Mouse (Mus musculus) midbrain, embryonic 12.5 days (tissue): Measurements from ENCODE around the gene Fam160a1. TPM values are rescaled to one million over a fixed set of nuclear protein-coding genes. Genes with fewer than 3 reads are reported as not detected.

Source experiments
- ATAC-seq: fragments of 200-750 bp; cut with Nextera tagmentation; 2 replicates; pipeline ENCODE4 v1.8.0; 2017; ENCODE audit warnings: low read depth, moderate TSS enrichment, moderate library complexity; ENCODE audit not compliant: low FRiP score
- H3K27ac ChIP-seq: fragments of 300-500 bp; sonication (generic); replicated peaks from 2 replicates; pipeline ENCODE4 v1.5.1; 2016; ENCODE audit warnings: mild to moderate bottlenecking
- H3K27me3 ChIP-seq: fragments of 300-500 bp; sonication (generic); 2 replicates; pipeline ENCODE4 v1.6.1; 2016; ENCODE audit warnings: mild to moderate bottlenecking
- H3K36me3 ChIP-seq: fragments of 300-500 bp; sonication (generic); 2 replicates; pipeline ENCODE4 v1.6.1; 2016
- H3K4me1 ChIP-seq: fragments of 300-500 bp; sonication (generic); 2 replicates; pipeline ENCODE4 v1.6.1; 2016
- H3K4me2 ChIP-seq: fragments of 300-500 bp; sonication (generic); replicated peaks from 2 replicates; pipeline ENCODE4 v1.6.1; 2016; ENCODE audit warnings: mild to moderate bottlenecking, moderate library complexity
- H3K4me3 ChIP-seq: fragments of 300-500 bp; sonication (generic); 2 replicates; pipeline ENCODE4 v1.5.1; 2016; ENCODE audit warnings: mild to moderate bottlenecking
- H3K9ac ChIP-seq: fragments of 300-500 bp; sonication (generic); replicated peaks from 2 replicates; pipeline ENCODE4 v1.6.1; 2016; ENCODE audit warnings: mild to moderate bottlenecking, moderate library complexity
- H3K9me3 ChIP-seq: fragments of 300-500 bp; sonication (generic); 2 replicates; pipeline ENCODE4 v1.6.1; 2016; ENCODE audit warnings: mild to moderate bottlenecking
- WGBS: fragments of 180-500 bp; shearing (Covaris S2); methylation state at CpG from one replicate; pipeline ENCODE4 v1.1.7; 2016; 5-methylcytosine and 5-hydroxymethylcytosine counted together
- polyA plus RNA-seq: library from polyadenylated mRNA; unstranded; fragments of >200 nt; fragmentation: Nextera tagmentation; extraction: Ambion mirVana; gene quantifications from 2 replicates; pipeline ENCODE4 v1.2.1, GENCODE M21; 2016

Gene Fam160a1
- polyA plus RNA-seq, 1 experiment from 2014 or later, result 0.28 TPM

DNA sequence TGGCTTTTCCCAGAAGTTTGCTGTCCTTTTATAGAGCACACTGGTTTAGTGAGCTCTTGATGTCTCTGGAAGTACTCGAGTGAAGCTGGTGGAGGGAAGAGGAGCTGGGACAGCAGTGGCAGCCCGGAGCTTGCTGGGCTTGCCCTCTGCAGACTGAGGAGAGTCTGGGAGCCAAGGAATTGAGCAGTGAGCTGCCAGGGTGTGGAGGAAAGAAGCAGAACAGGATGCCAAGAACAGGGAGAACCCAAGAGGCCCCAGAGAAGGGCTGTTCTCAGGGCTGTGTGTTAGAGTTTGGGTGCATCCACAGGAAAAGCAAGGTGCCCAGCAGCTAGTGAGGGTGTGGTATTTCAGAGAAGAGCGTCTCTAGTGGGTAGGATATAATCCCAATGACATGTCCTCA lies 175.3 kb downstream of the Fam160a1 start:
- H3K4me1 ChIP-seq, result no peaks in the 10 kb centered on the region
- H3K9ac ChIP-seq, result no peak overlapping the region
- WGBS, result 84% methylated on average over 3 of the region's 3 CpGs
- H3K27me3 ChIP-seq, result no peaks in the 10 kb centered on the region
- H3K36me3 ChIP-seq, result peaks cover 10% of the 10 kb centered on the region; the same call in 1 of the 2 replicates
- no peak overlapping the region for H3K27ac ChIP-seq
- no peak overlapping the region for H3K4me3 ChIP-seq
- H3K9me3 ChIP-seq, result no peaks in the 10 kb centered on the region
- no peak for ATAC-seq
- H3K4me2 ChIP-seq, result no peak overlapping the region

DNA sequence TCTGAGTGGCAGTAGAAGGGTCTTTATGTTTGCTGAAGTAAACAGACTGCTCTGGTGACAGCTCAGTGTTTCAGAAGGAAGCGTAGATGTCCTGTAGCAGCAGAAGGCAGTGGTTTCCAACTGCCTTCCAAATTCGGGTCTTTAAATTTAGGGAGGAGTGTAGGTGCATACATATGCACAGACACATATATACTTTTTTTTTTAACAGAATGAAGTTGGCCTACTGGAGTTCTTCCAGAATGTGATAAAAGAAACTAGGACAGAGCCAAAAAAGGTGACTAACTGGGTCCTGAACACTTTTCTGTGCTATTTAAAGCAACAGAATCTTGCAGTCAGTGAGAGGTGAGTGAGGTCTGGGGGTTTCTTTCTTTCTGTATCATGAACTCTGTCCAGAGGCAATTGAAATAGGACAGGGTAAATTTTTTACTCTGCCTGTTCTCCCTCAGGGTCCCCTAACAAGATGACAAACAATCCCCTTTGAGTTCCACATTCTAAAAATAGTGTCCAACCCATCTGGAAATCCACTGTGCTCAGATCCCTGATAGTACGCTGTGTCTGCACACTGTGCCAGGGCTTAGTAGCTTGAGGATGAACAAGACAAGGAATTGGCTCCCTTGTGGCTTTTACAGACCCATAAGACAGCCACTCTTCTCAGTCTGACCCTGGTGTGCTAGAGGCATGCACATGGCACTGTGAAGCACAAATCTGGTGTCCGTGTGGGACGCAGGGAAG lies 180.2 kb downstream of the Fam160a1 start:
- Histone ChIP-seq H3K4me2 (no peak overlapping the region), H3K36me3 (peaks cover 10% of the 10 kb centered on the region; the same call in 1 of the 2 replicates), H3K27ac (no peak overlapping the region), H3K27me3 (no peaks in the 10 kb centered on the region), H3K4me3 (no peak overlapping the region), H3K9me3 (no peaks in the 10 kb centered on the region), H3K4me1 (no peaks in the 10 kb centered on the region), H3K9ac (no peak overlapping the region)
- no peak for ATAC-seq
- WGBS, result 97% methylated on average over 5 of the region's 5 CpGs

GRCm38 (mm10) chr3:85635591-85635990 lies 181.5 kb downstream of the Fam160a1 start:
- Histone ChIP-seq H3K4me1 (no peaks in the 10 kb centered on the region), H3K9me3 (no peaks in the 10 kb centered on the region), H3K9ac (no peak overlapping the region), H3K27me3 (no peaks in the 10 kb centered on the region), H3K36me3 (peaks cover 10% of the 10 kb centered on the region; the same call in 1 of the 2 replicates), H3K4me2 (no peak overlapping the region), H3K27ac (no peak overlapping the region), H3K4me3 (no peak overlapping the region)
- no peak for ATAC-seq
- WGBS, result 97% methylated on average over 2 of the region's 2 CpGs

- 82% methylated on average over 2 of the region's 2 CpGs for WGBS
- H3K4me3 ChIP-seq, result no peak overlapping the region
- peaks cover 10% of the 10 kb centered on the region; the same call in 1 of the 2 replicates for H3K36me3 ChIP-seq
- no peak overlapping the region for H3K9ac ChIP-seq
- no peak for ATAC-seq
- H3K27ac ChIP-seq, result no peak overlapping the region
- no peaks in the 10 kb centered on the region for H3K4me1 ChIP-seq
- no peak overlapping the region for H3K4me2 ChIP-seq
- H3K27me3 ChIP-seq, result no peaks in the 10 kb centered on the region
- no peaks in the 10 kb centered on the region for H3K9me3 ChIP-seq
These were observed 182.0 kb downstream of the Fam160a1 start for GRCm38 (mm10) chr3:85635126-85635419.

- no peak for ATAC-seq
- Histone ChIP-seq H3K9me3 (no peaks in the 10 kb centered on the region), H3K4me2 (no peak overlapping the region), H3K4me1 (no peaks in the 10 kb centered on the region), H3K27me3 (no peaks in the 10 kb centered on the region), H3K4me3 (no peak overlapping the region), H3K36me3 (peaks cover 10% of the 10 kb centered on the region; the same call in 1 of the 2 replicates), H3K27ac (no peak overlapping the region), H3K9ac (no peak overlapping the region)
- WGBS, result 88% methylated on average over 8 of the region's 8 CpGs
These were observed 182.5 kb downstream of the Fam160a1 start for GRCm38 (mm10) chr3:85634389-85635125.

DNA sequence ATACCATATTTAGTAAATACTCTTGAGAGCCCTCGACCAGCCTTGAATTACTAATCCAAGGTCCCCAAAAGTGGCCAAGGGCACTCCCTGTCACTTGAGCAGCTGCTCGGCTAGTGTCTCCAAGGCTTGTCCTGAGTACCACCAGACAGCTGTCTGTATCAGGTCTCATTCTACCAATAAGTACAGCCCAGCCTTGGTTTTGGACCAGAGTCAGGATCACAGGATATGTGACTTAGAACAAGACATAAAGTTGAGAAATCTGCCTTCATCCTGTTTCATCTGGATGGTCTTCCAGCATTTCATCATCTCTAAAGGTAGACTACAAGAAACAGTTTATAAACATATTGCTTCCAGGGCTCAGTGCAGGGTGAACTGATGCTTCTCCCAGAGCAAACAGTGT lies 183.4 kb downstream of the Fam160a1 start:
- no peak for ATAC-seq
- 91% methylated on average over 2 of the region's 2 CpGs for WGBS
- no peak overlapping the region for H3K4me2 ChIP-seq
- no peak overlapping the region for H3K9ac ChIP-seq
- H3K4me3 ChIP-seq, result no peak overlapping the region
- H3K27ac ChIP-seq, result no peak overlapping the region
- H3K27me3 ChIP-seq, result no peaks in the 10 kb centered on the region
- no peaks in the 10 kb centered on the region for H3K4me1 ChIP-seq
- no peaks in the 10 kb centered on the region for H3K9me3 ChIP-seq
- H3K36me3 ChIP-seq, result peaks cover 10% of the 10 kb centered on the region; the same call in 1 of the 2 replicates

DNA sequence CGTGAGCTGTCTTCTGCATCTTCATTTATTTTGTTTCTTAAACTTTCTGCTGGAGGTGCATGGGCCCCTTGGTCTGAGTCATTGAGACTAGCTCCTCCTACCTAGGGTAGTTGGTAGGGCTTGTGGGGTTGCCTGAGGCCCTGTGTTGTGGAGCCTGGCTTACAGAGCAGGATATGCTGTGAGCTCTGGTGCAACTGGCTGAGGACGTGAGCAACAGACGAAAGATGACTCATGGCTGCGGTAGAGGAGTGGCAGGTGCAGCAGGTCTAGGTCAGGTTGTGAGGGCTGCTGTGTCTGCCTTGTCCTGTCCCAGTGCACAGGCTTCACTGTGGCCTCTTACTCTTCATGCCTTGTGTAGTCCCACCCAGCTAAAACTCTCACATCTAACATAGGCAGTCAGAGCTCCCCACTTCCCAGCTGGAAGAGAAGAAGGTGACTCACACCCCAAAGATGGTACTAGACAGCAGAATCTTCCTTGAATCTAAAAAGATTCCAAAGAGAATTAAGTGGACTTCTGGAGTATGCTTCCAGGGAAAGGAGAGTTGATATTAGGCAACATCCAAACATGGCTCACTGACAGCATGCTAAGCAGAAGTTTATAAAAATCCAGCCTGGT lies 187.1 kb downstream of the Fam160a1 start:
- no peak overlapping the region for H3K27ac ChIP-seq
- 97% methylated on average over 4 of the region's 4 CpGs for WGBS

GRCm38 (mm10) chr3:85619751-85620150 lies 197.3 kb downstream of the Fam160a1 start:
- Histone ChIP-seq H3K27me3 (no peaks in the 10 kb centered on the region), H3K36me3 (peaks cover 10% of the 10 kb centered on the region; the same call in 1 of the 2 replicates)
- ATAC-seq, result no peak

More for the DNA sequence above, 187.1 kb downstream of the Fam160a1 start:
- Histone ChIP-seq H3K4me1 (no peaks in the 10 kb centered on the region), H3K27me3 (no peaks in the 10 kb centered on the region), H3K4me2 (no peak overlapping the region), H3K36me3 (no peaks in the 10 kb centered on the region), H3K4me3 (no peak overlapping the region), H3K9me3 (no peaks in the 10 kb centered on the region), H3K9ac (no peak overlapping the region)
- ATAC-seq, result no peak

GRCm38 (mm10) chr3:85619345-85619744 lies 197.7 kb downstream of the Fam160a1 start:
- H3K4me3 ChIP-seq, result no peak overlapping the region
- peaks cover 10% of the 10 kb centered on the region; the same call in 1 of the 2 replicates for H3K36me3 ChIP-seq
- H3K9ac ChIP-seq, result no peak overlapping the region
- 77% methylated on average over 5 of the region's 5 CpGs for WGBS
- H3K4me1 ChIP-seq, result no peaks in the 10 kb centered on the region
- no peak for ATAC-seq
- no peaks in the 10 kb centered on the region for H3K9me3 ChIP-seq
- H3K27me3 ChIP-seq, result no peaks in the 10 kb centered on the region
- no peak overlapping the region for H3K4me2 ChIP-seq
- H3K27ac ChIP-seq, result no peak overlapping the region

More at GRCm38 (mm10) chr3:85619751-85620150, 197.3 kb downstream of the Fam160a1 start:
- H3K4me2 ChIP-seq, result no peak overlapping the region
- no peak overlapping the region for H3K27ac ChIP-seq
- no peaks in the 10 kb centered on the region for H3K9me3 ChIP-seq
- H3K4me3 ChIP-seq, result no peak overlapping the region
- H3K9ac ChIP-seq, result no peak overlapping the region
- no peaks in the 10 kb centered on the region for H3K4me1 ChIP-seq
- 90% methylated on average over 1 of the region's 1 CpGs for WGBS

GRCm38 (mm10) chr3:85618885-85619284 lies 198.2 kb downstream of the Fam160a1 start:
- Histone ChIP-seq H3K4me1 (no peaks in the 10 kb centered on the region), H3K9me3 (no peaks in the 10 kb centered on the region), H3K4me2 (no peak overlapping the region), H3K27ac (no peak overlapping the region), H3K4me3 (no peak overlapping the region), H3K36me3 (peaks cover 10% of the 10 kb centered on the region; the same call in 1 of the 2 replicates), H3K9ac (no peak overlapping the region), H3K27me3 (no peaks in the 10 kb centered on the region)
- ATAC-seq, result no peak
- WGBS, result 85% methylated on average over 6 of the region's 6 CpGs

GRCm38 (mm10) chr3:85616389-85616788 lies 200.7 kb downstream of the Fam160a1 start:
- Histone ChIP-seq H3K9me3 (no peaks in the 10 kb centered on the region), H3K27me3 (no peaks in the 10 kb centered on the region), H3K9ac (no peak overlapping the region), H3K27ac (no peak overlapping the region), H3K4me1 (no peaks in the 10 kb centered on the region), H3K4me2 (no peak overlapping the region), H3K4me3 (no peak overlapping the region), H3K36me3 (0 out of 2 replicates have a peak, but pooled peaks cover 6% of the 10 kb centered on the region)
- ATAC-seq, result no peak
- WGBS, result 90% methylated on average over 1 of the region's 1 CpGs
